Mouse (Mus musculus) cerebellum, adult 2 months (tissue): ENCODE measurements around the gene Gm9970. TPM values are rescaled to one million over a fixed set of nuclear protein-coding genes. Genes with fewer than 3 reads are reported as not detected.

Experiments used
- DNase-seq, 2 experiments: peaks; one replicate each; pipeline ENCODE4 v3.0.0; 2021
- H3K27ac ChIP-seq: fragments of 200-500 bp; 2 replicates; pipeline ENCODE4 v1.5.1; 2012; ENCODE audit warnings: low read length, control low read depth, inconsistent platforms; ENCODE audit not compliant: insufficient read depth
- H3K27me3 ChIP-seq: fragments of 200-500 bp; 2 replicates; pipeline ENCODE4 v1.6.1; 2012; ENCODE audit warnings: inconsistent platforms, mild to moderate bottlenecking, low read length, moderate library complexity; ENCODE audit not compliant: control insufficient read depth, insufficient read depth
- H3K4me1 ChIP-seq: fragments of 200-500 bp; 2 replicates; pipeline ENCODE4 v1.6.1; 2011; ENCODE audit warnings: low read length; ENCODE audit not compliant: control insufficient read depth, insufficient read depth
- H3K4me3 ChIP-seq: fragments of 200-500 bp; replicated peaks from 2 replicates; pipeline ENCODE3; 2011; ENCODE audit warnings: mild to moderate bottlenecking, low read depth, low read length, control low read depth; ENCODE audit not compliant: insufficient read depth
- CTCF ChIP-seq: fragments of 200-500 bp; IDR thresholded peaks from 2 replicates; pipeline ENCODE4 v1.5.1; 2011; ENCODE audit warnings: low read depth, mild to moderate bottlenecking, control low read depth, low read length, moderate library complexity, borderline replicate concordance; ENCODE audit not compliant: insufficient read depth
- POLR2A ChIP-seq: fragments of 200-500 bp; IDR thresholded peaks from 2 replicates; pipeline ENCODE4 v1.6.1; 2011; ENCODE audit warnings: low read length, control low read depth, borderline replicate concordance; ENCODE audit not compliant: insufficient read depth
- WGBS: fragments of 180-500 bp; shearing (Covaris S2); methylation state at CpG from one replicate; pipeline ENCODE4 v1.1.7; 2018; 5-methylcytosine and 5-hydroxymethylcytosine counted together
- polyA plus RNA-seq: library from polyadenylated mRNA; depleted of rRNA; stranded (reverse); fragments of >200 nt; gene quantifications from 2 replicates; pipeline ENCODE4 v1.2.3, GENCODE M21; 2012

Gm9970 gene
- polyA plus RNA-seq, 1 experiment = not detected

DNA sequence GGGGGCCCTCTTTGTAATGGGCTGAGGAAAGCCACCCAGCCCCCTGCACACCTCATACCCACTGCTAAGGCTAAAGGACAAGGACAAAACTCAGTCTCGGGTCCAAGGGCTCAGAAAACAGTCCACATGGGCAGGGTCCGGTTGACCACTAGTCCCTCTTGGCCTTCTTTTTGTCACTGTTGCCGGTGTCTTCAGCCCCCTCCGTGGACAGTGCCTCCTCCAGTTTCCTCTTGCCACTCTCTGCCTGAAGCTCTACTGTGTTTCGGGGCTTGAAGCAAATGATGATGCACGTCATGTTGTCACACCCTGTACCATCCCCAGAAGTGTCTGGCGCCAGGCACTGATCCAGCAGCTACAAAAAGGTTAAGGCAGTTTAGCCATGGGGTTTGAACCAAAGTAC lies 38.1 kb downstream of the Gm9970 start:
- WGBS = 86% methylated on average over 7 of the region's 7 CpGs
- no peaks in the 10 kb centered on the region for H3K27me3 ChIP-seq
- no peaks in the 10 kb centered on the region for H3K4me1 ChIP-seq
- 0 out of 2 replicates have a peak overlapping the region, but pooled peaks have one; percentile 5 for H3K27ac ChIP-seq
- DNase-seq = no peak
- H3K4me3 ChIP-seq = no peak overlapping the region
- no peak for TF ChIP-seq POLR2A
- TF ChIP-seq CTCF = no peak

DNA sequence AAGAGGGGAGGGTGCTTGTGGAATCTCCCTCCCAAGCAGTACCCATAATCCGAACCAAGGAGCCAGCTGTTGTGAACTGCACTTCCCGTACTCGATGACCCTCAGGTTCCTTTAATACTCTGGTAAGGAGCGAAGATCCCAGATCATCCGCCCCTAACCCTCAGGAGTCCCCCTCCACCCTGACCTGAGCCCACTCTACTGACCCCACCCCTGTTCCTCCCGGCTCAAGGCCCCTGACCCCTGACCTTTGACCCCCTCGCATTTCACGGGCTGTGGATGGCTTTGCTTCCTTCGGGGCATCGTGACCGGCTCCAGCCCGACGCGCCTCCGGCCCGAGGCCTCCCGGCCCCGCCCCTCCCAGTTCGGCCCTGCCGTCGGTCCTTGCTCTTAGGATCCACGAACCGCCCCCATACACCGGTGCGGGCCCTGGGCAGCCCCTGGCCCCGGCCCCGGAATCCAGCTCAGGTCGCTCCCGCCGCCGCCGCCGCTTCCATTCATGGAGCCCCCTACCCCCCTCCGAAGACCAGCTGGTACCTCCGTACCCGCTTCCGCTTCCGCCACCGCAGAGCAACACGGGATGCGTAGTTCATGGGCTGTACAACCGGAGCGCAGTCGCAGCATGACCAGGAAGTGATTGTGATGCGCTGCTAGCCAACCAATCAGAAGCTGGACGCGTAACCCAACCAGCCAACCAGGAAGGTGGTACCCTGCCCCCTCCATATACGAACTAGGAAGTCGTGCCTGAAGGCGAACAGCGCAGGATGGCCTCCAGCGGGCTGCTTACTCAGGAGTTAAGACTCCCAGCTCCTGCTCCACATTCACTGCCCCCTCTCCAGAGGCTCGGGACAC lies 39.1 kb downstream of the Gm9970 start, which contains the start of gene Zfp513:
Gene Zfp513, minus strand, starts transcription at position 562 of the 849 bp plus-strand sequence.
- Histone ChIP-seq H3K4me3 (peak within 1 kb of the TSS; percentile 79), H3K27ac (peak within 1 kb of the TSS; percentile 66), H3K4me1 (no peaks in the 10 kb centered on the region), H3K27me3 (no peaks in the 10 kb centered on the region)
- peak; percentile 95 to 99 for DNase-seq
- WGBS = under 1% methylated on average over 53 of the region's 53 CpGs
- TF ChIP-seq POLR2A (peak; percentile 79; the same call in 1 of the 2 replicates), CTCF (no peak)

DNA sequence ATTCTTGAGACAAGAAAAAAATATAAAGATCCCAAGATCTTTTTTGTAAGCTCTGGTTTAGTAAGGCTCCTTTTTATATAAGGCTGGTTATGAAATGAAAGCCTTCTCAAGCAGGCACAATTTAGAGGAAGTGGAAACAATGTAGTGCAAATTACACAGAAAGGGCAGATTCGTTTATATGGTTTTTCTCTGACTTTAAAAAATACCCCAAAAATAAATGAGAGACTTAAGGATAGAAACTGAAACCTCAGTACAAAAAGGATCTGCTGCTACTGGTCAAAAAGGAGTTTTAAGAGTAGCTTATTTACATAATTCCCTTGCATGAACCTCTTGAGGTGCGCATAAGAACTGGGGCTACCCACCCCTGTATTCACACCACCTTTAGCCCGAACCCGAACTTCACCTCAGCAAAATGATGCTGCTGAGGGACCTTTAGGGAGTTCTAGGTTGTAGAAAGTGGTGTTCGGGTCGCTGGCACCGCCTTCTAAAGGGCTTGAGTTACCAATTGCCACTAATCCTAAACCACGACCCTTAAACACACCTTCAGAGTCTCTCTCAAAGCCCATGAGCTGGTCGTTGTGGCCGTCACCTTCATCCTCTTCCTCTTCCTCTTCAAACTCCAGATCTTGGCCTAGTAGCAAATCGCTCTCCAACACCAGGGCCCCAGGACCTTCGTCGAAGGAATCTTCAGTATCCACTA lies 39.8 kb downstream of the Gm9970 start:
- H3K27me3 ChIP-seq = no peaks in the 10 kb centered on the region
- 16% methylated on average over 13 of the region's 13 CpGs for WGBS

DNA sequence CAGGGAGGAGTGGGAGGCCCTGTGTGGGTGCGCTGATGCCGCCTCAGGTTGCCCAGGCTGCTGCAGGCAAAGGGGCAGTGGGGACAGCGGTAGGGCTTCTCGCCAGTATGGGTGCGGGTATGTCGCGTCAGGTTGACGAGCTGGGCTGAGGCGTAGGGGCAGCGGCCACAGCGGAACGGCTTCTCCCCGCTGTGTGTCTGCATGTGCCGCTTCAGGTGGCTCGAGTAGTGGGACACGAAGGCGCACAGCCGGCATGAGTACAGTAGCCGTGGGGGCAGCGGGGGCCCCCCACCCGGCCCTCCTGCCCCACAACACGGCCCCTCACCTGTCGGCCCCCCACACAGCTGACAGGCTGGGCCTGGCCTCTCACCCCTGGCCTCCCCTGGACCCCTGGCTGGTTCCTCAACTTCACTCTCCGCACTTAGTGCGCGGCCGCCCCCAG lies 40.7 kb downstream of the Gm9970 start:
- Histone ChIP-seq H3K27ac (no peak overlapping the region), H3K4me1 (no peaks in the 10 kb centered on the region), H3K4me3 (no peak overlapping the region), H3K27me3 (no peaks in the 10 kb centered on the region)
- DNase-seq = peak; percentile 36 to 42
- TF ChIP-seq CTCF (no peak), POLR2A (no peak)
- WGBS = 85% methylated on average over 27 of the region's 27 CpGs

More for the DNA sequence above, 39.8 kb downstream of the Gm9970 start:
- peak overlapping the region; percentile 26; the same call in 1 of the 2 replicates for H3K27ac ChIP-seq
- peak overlapping the region; percentile 70 for H3K4me3 ChIP-seq
- no peaks in the 10 kb centered on the region for H3K4me1 ChIP-seq
- DNase-seq = peak in 1 of 2 experiments; percentile 40
- TF ChIP-seq CTCF (no peak), POLR2A (peak; percentile 31; the same call in 1 of the 2 replicates)

DNA sequence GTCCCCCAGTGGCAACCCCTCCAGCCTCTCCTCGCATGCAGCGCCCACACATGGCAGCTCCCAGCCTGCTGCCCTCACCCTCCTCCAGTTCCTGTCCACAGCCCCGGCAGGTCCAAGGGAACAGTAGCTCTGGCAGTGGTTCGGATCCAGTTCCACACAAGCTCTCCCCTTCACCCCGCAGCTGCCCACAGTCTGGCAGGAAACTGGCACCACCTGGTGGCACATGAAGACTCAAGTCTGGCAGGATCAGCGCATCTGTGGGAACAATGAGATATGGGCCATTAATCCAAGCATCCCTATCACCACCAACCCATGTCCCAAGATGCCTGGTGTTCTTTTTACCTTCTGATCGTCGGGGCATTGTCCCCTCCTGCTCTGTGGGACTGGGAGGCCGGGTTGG lies 41.1 kb downstream of the Gm9970 start:
- Histone ChIP-seq H3K4me3 (no peak overlapping the region), H3K27ac (no peak overlapping the region), H3K27me3 (no peaks in the 10 kb centered on the region), H3K4me1 (no peaks in the 10 kb centered on the region)
- DNase-seq = no peak
- 49% methylated on average over 9 of the region's 9 CpGs for WGBS
- no peak for TF ChIP-seq POLR2A
- 0 out of 2 replicates have a peak, but pooled peaks have one; percentile 5 for TF ChIP-seq CTCF

DNA sequence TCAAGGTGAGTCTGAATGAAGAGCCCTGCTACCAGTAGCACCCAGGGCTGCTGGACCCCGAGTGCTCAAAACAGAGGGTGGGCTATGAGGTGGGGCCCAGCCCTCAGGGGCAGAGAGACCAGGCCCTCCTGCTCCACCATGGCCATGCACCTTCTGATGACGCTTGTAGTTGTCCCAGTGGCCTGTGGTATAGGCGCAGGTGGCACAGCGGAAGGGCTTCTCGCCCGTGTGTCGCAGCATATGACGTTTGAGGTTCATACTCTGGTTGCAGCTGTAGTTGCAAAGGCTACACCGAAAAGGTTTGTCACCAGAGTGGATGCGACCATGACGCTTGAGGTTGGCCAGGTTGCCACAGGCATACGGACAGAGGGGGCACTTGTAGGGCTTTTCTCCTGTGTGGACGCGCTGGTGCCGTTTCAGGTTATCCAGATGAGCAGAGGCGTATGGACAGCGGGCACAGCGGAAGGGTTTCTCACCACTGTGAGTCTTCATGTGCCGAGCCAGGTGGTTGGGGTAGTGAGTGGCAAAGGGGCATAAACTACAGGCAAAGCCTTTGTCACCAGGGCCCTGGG lies 41.6 kb downstream of the Gm9970 start:
- Histone ChIP-seq H3K4me1 (no peaks in the 10 kb centered on the region), H3K4me3 (no peak overlapping the region), H3K27me3 (no peaks in the 10 kb centered on the region), H3K27ac (no peak overlapping the region)
- TF ChIP-seq POLR2A (no peak), CTCF (no peak)
- DNase-seq = no peak
- WGBS = 88% methylated on average over 19 of the region's 19 CpGs

DNA sequence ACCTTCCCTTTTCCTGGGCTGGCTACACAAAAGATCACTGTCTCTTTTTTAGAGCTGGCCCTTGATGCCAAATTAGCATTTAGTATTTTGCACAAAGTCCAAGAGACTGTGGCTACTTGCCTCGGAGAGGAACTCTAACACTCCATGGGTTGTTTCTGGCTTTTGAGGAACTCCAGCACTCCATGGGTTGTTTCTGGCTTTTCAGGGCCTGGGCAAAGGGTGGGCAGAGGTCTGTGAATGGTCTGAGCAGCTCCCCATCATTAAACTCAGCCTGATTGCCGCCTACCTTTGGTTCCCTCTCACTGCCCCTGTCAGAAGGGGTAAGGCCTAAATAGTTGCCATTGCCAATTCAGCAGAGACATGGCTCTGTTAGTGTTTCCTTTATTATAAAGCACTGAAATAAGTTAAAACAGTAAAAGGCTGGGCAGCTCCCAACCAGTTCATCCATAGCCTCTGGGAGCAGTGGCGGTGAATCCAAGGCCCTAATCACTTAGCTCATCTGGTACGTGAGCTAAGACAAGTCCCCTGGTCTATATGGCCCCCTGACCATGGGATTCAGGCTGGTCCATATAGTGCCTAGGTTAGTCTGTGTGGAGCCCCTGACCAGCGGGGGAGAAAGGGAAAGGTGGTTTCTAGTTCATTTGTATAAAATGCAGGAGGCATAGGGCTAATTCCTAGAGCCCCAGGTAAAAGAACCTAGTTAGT lies 42.3 kb downstream of the Gm9970 start:
- TF ChIP-seq CTCF (no peak), POLR2A (no peak)
- WGBS = 68% methylated on average over 5 of the region's 5 CpGs
- H3K4me3 ChIP-seq = no peak overlapping the region
- no peaks in the 10 kb centered on the region for H3K4me1 ChIP-seq
- DNase-seq = no peak
- no peak overlapping the region for H3K27ac ChIP-seq
- H3K27me3 ChIP-seq = no peaks in the 10 kb centered on the region
